Mouse (Mus musculus) cerebellum, postnatal 14 days (tissue): Measurements from ENCODE around the gene Tmem104.

Experiments used
- DNase-seq, 2 experiments: peaks; one replicate each; pipeline ENCODE4 v3.0.0; 2021; ENCODE audit warnings: mixed read lengths in 2 of 2

The Tmem104 gene

DNA sequence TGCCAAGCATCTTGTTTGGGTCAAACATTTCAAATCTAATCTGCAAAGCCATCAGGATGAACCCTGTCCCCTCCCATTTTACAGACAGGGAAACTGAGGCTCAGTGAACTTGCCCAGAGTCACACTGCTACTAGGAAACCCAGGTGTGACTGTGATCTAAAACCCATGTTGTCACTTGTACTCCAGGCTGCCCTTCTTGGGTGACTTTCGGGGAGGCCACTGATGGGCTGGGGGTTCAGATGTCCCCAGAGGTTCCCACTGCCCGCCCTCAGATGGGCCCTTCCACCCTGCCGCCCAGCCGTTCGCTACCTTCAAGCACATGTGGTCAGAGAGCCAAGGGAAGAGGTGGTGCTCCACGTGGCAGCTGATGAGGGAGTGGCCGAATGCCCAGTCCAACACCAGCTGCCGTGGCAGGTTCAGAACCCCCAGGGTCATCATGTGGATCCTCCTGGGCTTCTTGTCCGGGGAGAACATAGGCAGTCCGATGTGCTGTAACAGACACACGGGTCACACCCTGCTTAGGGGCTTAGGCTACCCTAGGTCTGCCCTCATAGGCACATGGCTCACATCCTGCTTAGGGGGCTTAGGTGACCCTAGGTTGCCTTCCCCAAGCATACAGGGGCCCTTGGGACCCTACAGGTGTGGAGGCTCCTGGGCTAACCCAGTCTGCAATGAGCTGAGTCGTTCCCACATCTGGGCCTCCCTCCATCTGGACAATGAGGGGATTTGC, 96.8 kb downstream of the Tmem104 start:
- DNase-seq, result no peak

DNA sequence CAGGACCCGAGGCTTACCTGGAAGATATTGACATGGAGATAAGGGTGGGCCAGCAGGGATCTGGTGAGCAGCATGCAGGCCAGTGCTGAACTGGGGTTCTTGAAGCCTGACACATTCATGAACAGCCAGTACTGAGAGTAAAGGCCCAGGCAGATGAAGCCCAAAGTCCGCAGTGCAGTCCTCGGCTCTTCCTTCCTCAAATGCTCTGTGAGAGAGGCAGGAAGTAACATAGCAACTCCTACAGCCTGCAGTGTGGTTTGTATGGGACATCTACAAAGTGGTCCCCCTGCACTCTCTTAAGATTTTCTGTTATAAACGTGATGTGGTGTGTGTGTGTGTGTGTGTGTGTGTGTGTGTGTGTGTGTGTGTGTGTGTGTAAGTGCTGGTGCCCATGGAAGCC, 98.0 kb downstream of the Tmem104 start:
- DNase-seq, result no peak

- DNase-seq, result peak in 1 of 2 experiments; percentile 34
Observed at GRCm38 (mm10) chr11:115286201-115286993, 99.1 kb downstream of the Tmem104 start.

DNA sequence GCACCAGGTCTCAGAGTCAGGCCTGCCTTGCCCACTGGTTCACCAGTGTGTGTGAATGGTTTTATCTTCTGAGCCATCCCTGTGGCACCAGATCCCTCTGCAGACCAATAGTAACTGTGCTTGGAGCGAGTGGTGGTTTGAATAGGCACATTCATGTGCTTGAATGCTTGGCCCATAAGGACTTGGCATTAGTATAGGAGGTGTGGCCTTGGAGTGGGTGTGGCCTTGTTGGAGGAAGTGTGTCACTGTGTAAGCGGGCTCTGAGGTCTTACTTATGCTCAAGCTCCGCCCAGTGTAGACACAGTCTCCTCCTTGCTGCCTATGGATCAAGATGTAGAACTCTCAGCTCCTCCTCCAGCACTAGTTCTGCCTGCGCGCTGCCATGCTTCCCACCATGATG, 100.1 kb downstream of the Tmem104 start:
- no peak for DNase-seq

DNA sequence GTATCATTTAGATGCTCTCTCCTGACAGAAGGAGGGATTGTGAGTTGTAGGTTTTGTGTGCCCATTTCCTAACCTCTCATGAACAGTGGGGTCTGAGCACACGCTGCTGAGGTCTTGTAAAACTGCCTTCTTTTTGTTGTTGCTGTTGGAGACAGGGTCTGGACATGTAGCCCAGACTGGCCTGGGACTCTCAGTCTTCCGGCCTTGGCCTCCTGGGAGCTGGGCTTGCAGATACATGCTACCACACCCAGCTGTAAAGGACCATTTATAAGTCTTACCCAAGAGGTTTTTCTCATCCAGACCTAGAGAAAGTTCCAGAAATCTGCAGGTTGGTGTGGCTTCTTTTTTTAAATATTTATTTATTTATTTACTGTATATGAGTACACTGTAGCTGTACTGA, 101.0 kb downstream of the Tmem104 start:
- DNase-seq, result no peak

DNA sequence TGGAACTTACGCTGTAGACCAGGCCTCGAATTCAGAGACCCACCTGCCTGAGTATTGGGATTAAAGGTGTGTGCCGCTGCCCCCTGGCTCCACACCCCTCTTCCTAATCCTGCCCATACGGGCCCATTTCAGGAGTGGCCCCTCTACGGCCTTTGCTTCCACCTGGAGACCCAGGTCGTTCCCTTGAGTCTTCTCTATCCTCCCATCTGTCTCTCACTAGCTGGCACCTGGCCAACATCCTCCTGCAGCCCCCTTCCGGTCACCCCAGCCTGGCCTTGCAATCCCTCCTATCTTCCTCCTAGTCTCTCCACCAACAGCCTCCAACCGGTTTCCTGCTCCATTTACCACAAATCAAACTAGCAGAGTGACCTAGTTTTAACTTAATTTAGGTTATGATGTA, 102.6 kb downstream of the Tmem104 start:
- DNase-seq, result peak in 1 of 2 experiments; percentile 50

GRCm38 (mm10) chr11:115290314-115290713, 103.0 kb downstream of the Tmem104 start:
- DNase-seq, result no peak

- DNase-seq, result no peak
Observed at GRCm38 (mm10) chr11:115290919-115291318, 103.6 kb downstream of the Tmem104 start.

DNA sequence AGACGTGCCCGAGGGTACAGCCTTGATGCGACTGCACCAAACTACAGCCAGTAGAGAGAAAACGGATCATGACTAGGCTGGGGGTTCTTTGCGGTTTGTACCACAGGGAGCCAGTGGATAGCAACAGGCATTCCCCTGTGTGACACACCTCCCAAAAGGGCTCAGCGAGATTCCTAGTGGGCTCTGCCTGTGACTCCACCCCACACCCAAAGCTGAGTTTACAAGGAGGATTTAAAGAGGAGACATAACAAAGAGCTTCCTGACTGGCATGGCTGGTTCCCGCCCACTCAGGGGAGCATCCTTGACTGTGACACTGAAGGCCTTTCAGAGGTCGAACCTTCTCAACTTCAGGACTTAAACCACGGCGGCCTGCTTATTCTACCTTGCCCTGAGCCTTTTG, 104.2 kb downstream of the Tmem104 start:
- no peak for DNase-seq

DNA sequence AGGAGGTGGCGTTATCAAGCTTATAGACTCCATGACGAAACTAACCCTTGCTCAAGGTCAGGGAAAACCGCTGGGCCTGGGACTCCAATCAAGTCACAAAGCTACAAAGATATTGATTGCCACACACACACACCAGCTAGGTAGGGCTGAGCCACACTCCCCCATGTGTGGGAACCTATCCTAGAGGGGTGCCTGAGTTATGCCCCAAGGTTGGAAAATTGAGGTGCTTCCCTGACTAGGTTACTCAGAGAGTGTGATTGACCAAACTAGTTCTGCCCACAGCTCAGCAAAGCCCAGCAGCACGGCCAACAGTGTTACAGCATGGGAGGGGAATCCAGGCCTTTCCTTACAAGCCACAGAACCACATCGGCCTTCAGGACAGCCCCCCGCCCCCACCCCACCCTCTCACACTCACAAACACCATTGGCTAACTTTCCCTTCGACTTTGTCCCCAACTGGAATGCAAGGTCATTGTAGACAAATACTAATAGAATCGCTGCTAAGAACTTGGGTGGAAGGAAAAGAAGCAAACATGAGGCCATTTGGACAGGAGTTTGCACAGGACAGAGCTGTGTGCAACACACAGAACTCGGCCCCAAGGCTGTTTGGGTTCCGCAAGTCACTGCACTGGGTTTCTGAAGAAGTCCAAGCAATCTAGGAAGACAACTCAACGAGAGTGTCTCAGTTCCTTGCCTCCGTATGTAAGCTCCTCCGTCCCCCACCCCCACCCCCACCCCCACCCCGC, 105.5 kb downstream of the Tmem104 start:
- DNase-seq, result no peak

DNA sequence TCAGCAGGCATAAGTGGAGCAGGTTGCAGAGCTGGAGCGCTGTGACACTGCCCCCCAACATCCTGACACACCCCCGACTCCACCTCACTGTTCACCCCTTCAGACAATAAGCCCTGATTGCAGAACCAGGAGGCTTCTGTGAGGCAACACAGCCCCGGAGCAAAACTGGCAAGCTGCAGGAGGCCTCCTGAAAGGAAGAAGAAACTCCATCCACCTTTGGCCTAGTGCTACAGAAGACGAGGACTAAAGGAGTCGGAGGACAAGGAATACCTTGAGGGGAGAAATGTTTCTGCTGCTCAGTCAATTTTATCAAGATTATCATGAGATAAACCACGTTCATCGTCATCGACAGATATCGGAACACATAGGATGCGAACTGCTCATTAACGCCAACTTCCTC, 108.7 kb downstream of the Tmem104 start:
- no peak for DNase-seq
